Comparison of ENCODE assay signal across 14 mouse cellular contexts in genomic region chr4:23490224-23490623, GRCm38 (mm10).
DNase-seq lines count a peak whose midpoint lies in the region; ATAC-seq lines count a peak whose summit lies in the region.
"Had no signal": no experiment of that assay in that cellular context is flagged by ENCODE, and none has a peak within 500 bp of the region (broad histone marks: within the 10 kb centered on the region; RNA-seq: fewer than 3 reads in every experiment).

No protein-coding gene starts in this region.

- peaks cover 5% of the 10 kb centered on the region for H3K4me1 ChIP-seq in embryonic facial prominence, embryonic 10.5 days
- H3K4me1 ChIP-seq in forebrain, embryonic 16.5 days (replicated peaks; ENCODE audit: control insufficient read depth, insufficient read depth, low read length): peaks cover 2% of the 10 kb centered on the region; the same call in 1 of the 2 replicates
- peaks cover 8% of the 10 kb centered on the region for H3K4me1 ChIP-seq in midbrain, embryonic 11.5 days (ENCODE audit: control insufficient read depth, insufficient read depth, low read length)
- H3K4me1 ChIP-seq: limb, embryonic 15.5 days; lung, embryonic 15.5 days; stomach, embryonic 15.5 days had no signal

- 19% methylated on average over 3 of the region's 3 CpGs for WGBS in embryonic facial prominence, embryonic 10.5 days
- 7% methylated on average over 3 of the region's 3 CpGs for WGBS in forebrain, embryonic 16.5 days
- 3% methylated on average over 3 of the region's 3 CpGs for WGBS in midbrain, embryonic 11.5 days

- H3K36me3 ChIP-seq in embryonic facial prominence, embryonic 10.5 days (replicated peaks): no peaks in the 10 kb centered on the region
- no peaks in the 10 kb centered on the region for H3K36me3 ChIP-seq in forebrain, embryonic 16.5 days (ENCODE audit: control insufficient read depth, insufficient read depth)
- H3K36me3 ChIP-seq in midbrain, embryonic 11.5 days (ENCODE audit: control insufficient read depth, insufficient read depth, low read length): no peaks in the 10 kb centered on the region
- H3K36me3 ChIP-seq: limb, embryonic 15.5 days; lung, embryonic 15.5 days; stomach, embryonic 15.5 days had no signal

- H3K27me3 ChIP-seq in embryonic facial prominence, embryonic 10.5 days (replicated peaks; ENCODE audit: low read depth, poor library complexity, severe bottlenecking): no peaks in the 10 kb centered on the region
- H3K27me3 ChIP-seq in forebrain, embryonic 16.5 days (replicated peaks; ENCODE audit: control insufficient read depth, insufficient read depth, low read length): no peaks in the 10 kb centered on the region
- no peaks in the 10 kb centered on the region for H3K27me3 ChIP-seq in midbrain, embryonic 11.5 days (ENCODE audit: control insufficient read depth, insufficient read depth, low read length)
- H3K27me3 ChIP-seq: CH12.LX; limb, embryonic 15.5 days; lung, embryonic 15.5 days; stomach, embryonic 15.5 days had no signal

- H3K4me3 ChIP-seq in embryonic facial prominence, embryonic 10.5 days: no peak overlapping the region
- H3K4me3 ChIP-seq in forebrain, embryonic 16.5 days (replicated peaks; ENCODE audit: low read length): no peak overlapping the region
- no peak overlapping the region for H3K4me3 ChIP-seq in midbrain, embryonic 11.5 days (ENCODE audit: low read depth, low read length)
- H3K4me3 ChIP-seq: limb, embryonic 15.5 days; lung, embryonic 15.5 days; stomach, embryonic 15.5 days had no signal

- 0 out of 2 replicates have a peak overlapping the region, but pooled peaks have one; percentile 14 for H3K27ac ChIP-seq in embryonic facial prominence, embryonic 10.5 days (replicated peaks)
- H3K27ac ChIP-seq in forebrain, embryonic 16.5 days (ENCODE audit: low read length): peak overlapping the region; percentile 62
- H3K27ac ChIP-seq in midbrain, embryonic 11.5 days (ENCODE audit: low read depth, low read length): peak overlapping the region; percentile 57
- H3K27ac ChIP-seq: limb, embryonic 15.5 days; lung, embryonic 15.5 days; stomach, embryonic 15.5 days had no signal

- H3K4me2 ChIP-seq in forebrain, embryonic 16.5 days (ENCODE audit: low read length): no peak overlapping the region
- H3K4me2 ChIP-seq in midbrain, embryonic 11.5 days: no peak overlapping the region
- H3K4me2 ChIP-seq: limb, embryonic 15.5 days; lung, embryonic 15.5 days; stomach, embryonic 15.5 days had no signal

- peak; percentile 26 for DNase-seq in embryonic facial prominence, embryonic 10.5 days (ENCODE audit: low spot score)
- peak; percentile 95 for DNase-seq in midbrain, embryonic 11.5 days (ENCODE audit: low spot score, missing footprints)
- peak; percentile 36 for DNase-seq in retina, embryonic 14.5 days (ENCODE audit: low spot score)
- DNase-seq in kidney, postnatal 36 days: no peak
- no peak for DNase-seq in layer of hippocampus, adult 18-20 months (ENCODE audit: low spot score in 2 of 2)
- no peak for DNase-seq in right cerebral cortex, adult 18-20 months
- DNase-seq: kidney, postnatal 14 days; thymus, postnatal 14 days had no signal

- no peaks in the 10 kb centered on the region for H3K9me3 ChIP-seq in embryonic facial prominence, embryonic 10.5 days
- no peaks in the 10 kb centered on the region for H3K9me3 ChIP-seq in forebrain, embryonic 16.5 days (ENCODE audit: control insufficient read depth, low read length)
- no peaks in the 10 kb centered on the region; the same call in 1 of the 2 replicates for H3K9me3 ChIP-seq in midbrain, embryonic 11.5 days (ENCODE audit: control insufficient read depth, low read length)
- H3K9me3 ChIP-seq: limb, embryonic 15.5 days; lung, embryonic 15.5 days; stomach, embryonic 15.5 days had no signal

- no peak overlapping the region for H3K9ac ChIP-seq in forebrain, embryonic 16.5 days (replicated peaks; ENCODE audit: low read depth, low read length)
- no peak overlapping the region for H3K9ac ChIP-seq in midbrain, embryonic 11.5 days (ENCODE audit: low read length)
- H3K9ac ChIP-seq: limb, embryonic 15.5 days; lung, embryonic 15.5 days; stomach, embryonic 15.5 days had no signal

- peak; percentile 88 for ATAC-seq in forebrain, embryonic 16.5 days
- ATAC-seq in midbrain, embryonic 11.5 days (ENCODE audit: low FRiP score): peak; percentile 95
- ATAC-seq: intestine, embryonic 16.5 days had no signal

Comparison
In these comparisons a context has a peak if more than half of its experiments do, and no peak if none do; other contexts are left out.
1. DNase-seq: peak in embryonic facial prominence, embryonic 10.5 days (single experiment), midbrain, embryonic 11.5 days (single experiment) and retina, embryonic 14.5 days (single experiment); none in kidney, postnatal 36 days (0 of 2), layer of hippocampus, adult 18-20 months (0 of 2) and right cerebral cortex, adult 18-20 months (single experiment).
2. Peak in every context shown above with its lines, with median percentiles within 50 percentile points of each other: H3K27ac ChIP-seq.